Mouse (Mus musculus) lung, postnatal 0 days (tissue): ENCODE results near the gene Atg4b. TPM values are rescaled to one million over a fixed set of nuclear protein-coding genes. Genes with fewer than 3 reads are reported as not detected.

Source experiments
- polyA plus RNA-seq: library from polyadenylated mRNA; unstranded; fragments of >200 nt; fragmentation: Nextera tagmentation; extraction: Ambion mirVana; gene quantifications from 2 replicates; pipeline ENCODE4 v1.2.1, GENCODE M21; 2015

Gene Atg4b
- polyA plus RNA-seq, 1 experiment from 2014 or later: 54.2 TPM

Other genes with a start within 250 kb of the Atg4b start
- 3.4 and 3.6 TPM in 2 replicates for gene Farp2, start 239.4 kb upstream of the Atg4b start, polyA plus RNA-seq
- 140 and 148 TPM in 2 replicates for gene Stk25, start 92.8 kb upstream of the Atg4b start, polyA plus RNA-seq
- 30.9 and 31.2 TPM in 2 replicates for gene Bok, start 65.8 kb upstream of the Atg4b start, polyA plus RNA-seq
- gene Thap4, start 3.4 kb downstream of the Atg4b start, polyA plus RNA-seq: 34.4 and 37.6 TPM in 2 replicates
- 69.6 and 71.6 TPM in 2 replicates for gene Dtymk, start 50.4 kb downstream of the Atg4b start, polyA plus RNA-seq
- gene Ing5, start 52.5 kb downstream of the Atg4b start, polyA plus RNA-seq: 8.1 and 8.7 TPM in 2 replicates
- gene D2hgdh, start 73.4 kb downstream of the Atg4b start, polyA plus RNA-seq: 7.2 and 8.7 TPM in 2 replicates
- 0.19 and 0.25 TPM in 2 replicates for gene Gal3st2, start 109.8 kb downstream of the Atg4b start, polyA plus RNA-seq
- gene Gal3st2b, start 166.8 kb downstream of the Atg4b start, polyA plus RNA-seq: 0.08 TPM in 1 of 2 replicates, not detected in the other
- not detected in 2 replicates for gene Gal3st2c, start 239.0 kb downstream of the Atg4b start, polyA plus RNA-seq